Mouse (Mus musculus) liver, postnatal 0 days (tissue): ENCODE measurements around the gene Gpn2. TPM values are rescaled to one million over a fixed set of nuclear protein-coding genes. Genes with fewer than 3 reads are reported as not detected.

ENCODE experiments used
- ATAC-seq: fragments of 200-750 bp; cut with Nextera tagmentation; 2 replicates; pipeline ENCODE4 v1.8.0; 2017; ENCODE audit warnings: mild to moderate bottlenecking, moderate library complexity
- DNase-seq: peaks from one replicate; pipeline ENCODE4 v3.0.0-alpha.2; 2016
- H3K27ac ChIP-seq: fragments of 300-500 bp; sonication (generic); 2 replicates; pipeline ENCODE4 v1.5.1; 2014; ENCODE audit warnings: antibody characterized with exemption, moderate library complexity, mild to moderate bottlenecking, low read depth
- H3K27me3 ChIP-seq: fragments of 300-500 bp; sonication (generic); 2 replicates; pipeline ENCODE4 v1.6.1; 2014; ENCODE audit warnings: low read length, control low read depth, mixed read lengths; ENCODE audit not compliant: insufficient read depth
- H3K36me3 ChIP-seq: fragments of 300-500 bp; sonication (generic); replicated peaks from 2 replicates; pipeline ENCODE4 v1.6.1; 2014; ENCODE audit warnings: mild to moderate bottlenecking, control low read depth, low read length, moderate library complexity, mixed read lengths; ENCODE audit not compliant: insufficient read depth
- H3K4me1 ChIP-seq: fragments of 300-500 bp; sonication (generic); 2 replicates; pipeline ENCODE4 v1.6.1; 2014; ENCODE audit warnings: antibody characterized with exemption, mild to moderate bottlenecking, control low read depth; ENCODE audit not compliant: insufficient read depth
- H3K4me2 ChIP-seq: fragments of 300-500 bp; sonication (generic); 2 replicates; pipeline ENCODE4 v1.6.1; 2014; ENCODE audit warnings: low read depth, mild to moderate bottlenecking, low read length, moderate library complexity, mixed read lengths
- H3K4me3 ChIP-seq: fragments of 300-500 bp; sonication (generic); 2 replicates; pipeline ENCODE4 v1.5.1; 2014; ENCODE audit warnings: low read depth, low read length
- H3K9ac ChIP-seq: fragments of 300-500 bp; sonication (generic); replicated peaks from 2 replicates; pipeline ENCODE4 v1.6.1; 2014; ENCODE audit warnings: mild to moderate bottlenecking, moderate library complexity
- H3K9me3 ChIP-seq: fragments of 300-500 bp; sonication (generic); 2 replicates; pipeline ENCODE4 v1.6.1; 2016; ENCODE audit warnings: mild to moderate bottlenecking, control low read depth, low read length, mixed read lengths
- CTCF ChIP-seq: sonication (generic); IDR thresholded peaks from 2 replicates; pipeline ENCODE4 v1.5.1; 2016; ENCODE audit warnings: antibody characterized with exemption, low read depth
- EP300 ChIP-seq: IDR thresholded peaks from 2 replicates; pipeline ENCODE4 v1.6.1; 2016; ENCODE audit warnings: antibody characterized with exemption, low read depth, mild to moderate bottlenecking
- WGBS: fragments of 180-500 bp; shearing (Covaris S2); extraction: QIAGEN DNeasy Blood & Tissue Kit; methylation state at CpG from one replicate; pipeline ENCODE4 v1.1.7; 2014; ENCODE audit not compliant: insufficient replicate concordance; 5-methylcytosine and 5-hydroxymethylcytosine counted together
- polyA plus RNA-seq: library from polyadenylated mRNA; unstranded; fragments of >200 nt; fragmentation: Nextera tagmentation; extraction: Ambion mirVana; gene quantifications from 2 replicates; pipeline ENCODE4 v1.2.1, GENCODE M21; 2015

The Gpn2 gene
- polyA plus RNA-seq, 1 experiment from 2014 or later = 10.2 TPM

DNA sequence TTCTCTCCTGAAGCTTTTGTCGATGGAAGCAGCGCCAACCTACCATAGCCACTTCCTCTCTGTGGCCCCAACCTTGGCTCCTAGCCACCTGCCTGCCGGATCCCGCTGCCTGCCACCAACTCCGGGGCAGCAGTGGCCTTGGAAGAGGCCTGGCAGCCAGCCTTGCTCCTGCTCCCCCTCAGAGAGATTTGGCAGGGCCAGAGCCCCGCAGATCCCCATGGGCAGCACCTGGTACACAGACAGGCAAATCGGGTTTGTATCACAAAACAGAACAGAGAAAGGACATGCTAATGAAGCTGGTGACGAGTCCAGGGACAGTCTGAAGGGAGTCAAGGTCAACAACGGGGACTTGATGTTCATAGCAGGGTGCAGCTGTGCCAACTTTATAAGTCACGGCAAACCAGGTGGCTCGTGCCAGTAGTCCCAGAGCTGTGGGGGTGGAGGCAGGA lies 21.0 kb upstream of the Gpn2 start:
- TF ChIP-seq CTCF (no peak), EP300 (peak; percentile 69; the same call in 1 of the 2 replicates)
- ATAC-seq (peak; percentile 87), DNase-seq (peak; percentile 71)
- Histone ChIP-seq H3K9ac (no peak overlapping the region; the same call in 1 of the 2 replicates), H3K36me3 (no peaks in the 10 kb centered on the region), H3K27ac (peak overlapping the region; percentile 85), H3K9me3 (no peaks in the 10 kb centered on the region), H3K4me2 (no peak overlapping the region), H3K4me1 (no peaks in the 10 kb centered on the region), H3K4me3 (no peak overlapping the region), H3K27me3 (no peaks in the 10 kb centered on the region)
- 57% methylated on average over 11 of the region's 11 CpGs for WGBS

- no peaks in the 10 kb centered on the region for H3K36me3 ChIP-seq
- no peak overlapping the region for H3K27ac ChIP-seq
- no peak overlapping the region for H3K4me3 ChIP-seq
- no peak for ATAC-seq
- TF ChIP-seq EP300 (no peak), CTCF (no peak)
- WGBS = 31% methylated on average over 8 of the region's 8 CpGs
- DNase-seq = no peak
- H3K4me1 ChIP-seq = no peaks in the 10 kb centered on the region
- H3K27me3 ChIP-seq = no peaks in the 10 kb centered on the region
- H3K4me2 ChIP-seq = no peak overlapping the region
- H3K9me3 ChIP-seq = no peaks in the 10 kb centered on the region
- H3K9ac ChIP-seq = no peak overlapping the region
These were observed 16.9 kb upstream of the Gpn2 start for GRCm38 (mm10) chr4:133567251-133567650.

GRCm38 (mm10) chr4:133569291-133570065 lies 14.7 kb upstream of the Gpn2 start:
- WGBS = 53% methylated on average over 10 of the region's 10 CpGs
- Histone ChIP-seq H3K9ac (no peak overlapping the region), H3K36me3 (no peaks in the 10 kb centered on the region), H3K27me3 (no peaks in the 10 kb centered on the region), H3K4me2 (peak overlapping the region; percentile 45), H3K9me3 (no peaks in the 10 kb centered on the region), H3K4me3 (no peak overlapping the region), H3K4me1 (peaks cover 5% of the 10 kb centered on the region), H3K27ac (peak overlapping the region; percentile 97)
- ATAC-seq (peak; percentile 75), DNase-seq (no peak)
- peak; percentile 63; the same call in 1 of the 2 replicates for TF ChIP-seq EP300
- TF ChIP-seq CTCF = no peak

- WGBS = 37% methylated on average over 10 of the region's 10 CpGs
- DNase-seq (peak; percentile 51), ATAC-seq (peak; percentile 77)
- Histone ChIP-seq H3K36me3 (no peaks in the 10 kb centered on the region), H3K4me1 (peaks cover 7% of the 10 kb centered on the region), H3K9me3 (no peaks in the 10 kb centered on the region), H3K27me3 (no peaks in the 10 kb centered on the region), H3K4me2 (peak overlapping the region; percentile 45), H3K4me3 (no peak overlapping the region), H3K9ac (no peak overlapping the region), H3K27ac (peak overlapping the region; percentile 97)
- TF ChIP-seq CTCF = no peak
- TF ChIP-seq EP300 = peak; percentile 84
These were observed 14.1 kb upstream of the Gpn2 start for GRCm38 (mm10) chr4:133570066-133570466.

GRCm38 (mm10) chr4:133574070-133574842 lies 9.9 kb upstream of the Gpn2 start, which contains the start of gene Gpatch3:
Gpatch3 (plus strand) TSS chr4:133574745.
- ATAC-seq (peak; percentile 75), DNase-seq (peak; percentile 93)
- peaks cover 11% of the 10 kb centered on the region for H3K4me1 ChIP-seq
- H3K9ac ChIP-seq = peak within 1 kb of the TSS; percentile 91
- H3K9me3 ChIP-seq = no peaks in the 10 kb centered on the region
- peak; percentile 39 for TF ChIP-seq CTCF
- TF ChIP-seq EP300 = peak; percentile 84
- H3K4me3 ChIP-seq = peak within 1 kb of the TSS; percentile 90
- peak within 1 kb of the TSS; percentile 78 for H3K27ac ChIP-seq
- peaks cover 12% of the 10 kb centered on the region; the same call in 1 of the 2 replicates for H3K36me3 ChIP-seq
- H3K4me2 ChIP-seq = peak within 1 kb of the TSS; percentile 94
- H3K27me3 ChIP-seq = no peaks in the 10 kb centered on the region
- WGBS = 5% methylated on average over 44 of the region's 44 CpGs

DNA sequence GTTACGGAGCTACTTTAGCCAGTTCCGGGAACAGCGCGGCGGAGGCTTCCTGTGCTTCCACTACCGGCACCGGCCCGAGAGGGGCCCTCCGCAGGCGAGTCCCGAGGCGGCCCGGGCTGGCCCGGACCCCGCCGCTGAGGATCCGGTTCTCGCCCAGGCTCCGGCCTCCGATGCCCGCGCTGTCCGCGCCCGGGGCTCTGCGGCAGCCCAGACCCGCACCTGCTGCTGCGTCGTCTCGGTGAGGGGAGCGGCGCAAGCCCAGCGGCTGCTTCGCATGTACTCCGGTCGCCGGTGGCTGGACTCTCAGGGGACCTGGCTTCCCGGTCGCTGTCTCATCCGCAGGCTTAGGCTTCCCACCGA lies 9.3 kb upstream of the Gpn2 start:
- DNase-seq = no peak
- no peaks in the 10 kb centered on the region for H3K27me3 ChIP-seq
- H3K36me3 ChIP-seq = peaks cover 17% of the 10 kb centered on the region
- H3K4me2 ChIP-seq = peak overlapping the region; percentile 94
- H3K27ac ChIP-seq = peak overlapping the region; percentile 78
- peak; percentile 37 for ATAC-seq
- WGBS = under 1% methylated on average over 41 of the region's 41 CpGs
- no peak for TF ChIP-seq EP300
- H3K4me1 ChIP-seq = peaks cover 11% of the 10 kb centered on the region
- H3K9me3 ChIP-seq = no peaks in the 10 kb centered on the region
- peak overlapping the region; percentile 91 for H3K9ac ChIP-seq
- H3K4me3 ChIP-seq = peak overlapping the region; percentile 90
